Mouse (Mus musculus) hindbrain, postnatal 0 days (tissue): Measurements from ENCODE around the gene Sprr2a1. TPM values are rescaled to one million over a fixed set of nuclear protein-coding genes. Genes with fewer than 3 reads are reported as not detected.
A peak's percentile ranks its signal among the peaks of the same experiment; 100 is the strongest.
"Not testable (repeated sequence)": the region's sequence is repeated elsewhere in the genome, so short reads cannot be mapped to it uniquely, and the experiment has no call there.

ENCODE experiments used
- ATAC-seq: fragments of 200-750 bp; cut with Nextera tagmentation; 2 replicates; pipeline ENCODE4 v1.8.0; 2017; ENCODE audit warnings: mild to moderate bottlenecking, moderate TSS enrichment, moderate library complexity
- DNase-seq: peaks from one replicate; pipeline ENCODE4 v3.0.0-alpha.2; 2015; ENCODE audit warnings: low spot score
- H3K27ac ChIP-seq: fragments of 300-500 bp; sonication (generic); 2 replicates; pipeline ENCODE4 v1.5.1; 2014; ENCODE audit warnings: mild to moderate bottlenecking
- H3K27me3 ChIP-seq: fragments of 300-500 bp; sonication (generic); 2 replicates; pipeline ENCODE4 v1.6.1; 2014; ENCODE audit warnings: low read length, mixed read lengths; ENCODE audit not compliant: insufficient read depth
- H3K36me3 ChIP-seq: fragments of 300-500 bp; sonication (generic); 2 replicates; pipeline ENCODE4 v1.6.1; 2014; ENCODE audit warnings: low read length, mixed read lengths; ENCODE audit not compliant: insufficient read depth
- H3K4me1 ChIP-seq: fragments of 300-500 bp; sonication (generic); 2 replicates; pipeline ENCODE4 v1.6.1; 2014; ENCODE audit warnings: antibody characterized with exemption, low read length, mixed read lengths; ENCODE audit not compliant: insufficient read depth
- H3K4me2 ChIP-seq: fragments of 300-500 bp; sonication (generic); 2 replicates; pipeline ENCODE4 v1.6.1; 2014; ENCODE audit warnings: low read depth, mild to moderate bottlenecking, low read length, moderate library complexity, mixed read lengths
- H3K4me3 ChIP-seq: fragments of 300-500 bp; sonication (generic); 2 replicates; pipeline ENCODE4 v1.5.1; 2014; ENCODE audit warnings: low read length
- H3K9ac ChIP-seq: fragments of 300-500 bp; sonication (generic); replicated peaks from 2 replicates; pipeline ENCODE4 v1.6.1; 2014; ENCODE audit warnings: mild to moderate bottlenecking, low read length, moderate library complexity, mixed read lengths
- H3K9me3 ChIP-seq: fragments of 300-500 bp; sonication (generic); 2 replicates; pipeline ENCODE4 v1.6.1; 2016; ENCODE audit warnings: low read length, mixed read lengths
- CTCF ChIP-seq: IDR thresholded peaks from 2 replicates; pipeline ENCODE4 v1.5.1; 2016; ENCODE audit warnings: antibody characterized with exemption, control low read depth, low read depth
- WGBS: fragments of 180-500 bp; shearing (Covaris S2); extraction: QIAGEN DNeasy Blood & Tissue Kit; methylation state at CpG from one replicate; pipeline ENCODE4 v1.1.7; 2014; 5-methylcytosine and 5-hydroxymethylcytosine counted together
- polyA plus RNA-seq: library from polyadenylated mRNA; unstranded; fragments of >200 nt; fragmentation: Nextera tagmentation; extraction: Ambion mirVana; gene quantifications from 2 replicates; pipeline ENCODE4 v1.2.1, GENCODE M21; 2015
- total RNA-seq: library from RNA; depleted of rRNA; stranded (reverse); fragments of >200 nt; gene quantifications from 2 replicates; pipeline ENCODE4 v1.2.3, GENCODE M21; 2014; rRNA removed

The Sprr2a1 gene
- total RNA-seq = not detected in 2 replicates
- polyA plus RNA-seq = not detected in 2 replicates

GRCm38 (mm10) chr3:92215569-92215968, at the start of gene Sprr2a1, which contains the start of gene Sprr2a2:
Gene Sprr2a1 (plus strand): TSS chr3:92215799.
Gene Sprr2a2 (plus strand): TSS chr3:92215920.
- H3K9me3 ChIP-seq, ATAC-seq, H3K4me3 ChIP-seq, H3K27ac ChIP-seq, H3K4me1 ChIP-seq, H3K4me2 ChIP-seq, H3K36me3 ChIP-seq, H3K9ac ChIP-seq, H3K27me3 ChIP-seq, DNase-seq: not testable (repeated sequence)
- WGBS = no CpG with 5 or more reads among the region's 2 CpGs

- Histone ChIP-seq H3K27ac (no peak overlapping the region), H3K4me1 (no peaks in the 10 kb centered on the region), H3K9ac (no peak overlapping the region), H3K27me3 (no peaks in the 10 kb centered on the region), H3K4me3 (no peak overlapping the region), H3K4me2 (no peak overlapping the region), H3K9me3 (no peaks in the 10 kb centered on the region), H3K36me3 (no peaks in the 10 kb centered on the region)
- WGBS = 86% methylated on average over 3 of the region's 3 CpGs
- no peak for TF ChIP-seq CTCF
- ATAC-seq (no peak), DNase-seq (no peak)
Measured at GRCm38 (mm10) chr3:92169847-92170246, 45.8 kb upstream of the Sprr2a1 start.

GRCm38 (mm10) chr3:92176880-92177279, 38.7 kb upstream of the Sprr2a1 start:
- Histone ChIP-seq H3K4me1 (no peaks in the 10 kb centered on the region), H3K4me2 (no peak overlapping the region), H3K27me3 (no peaks in the 10 kb centered on the region), H3K36me3 (no peaks in the 10 kb centered on the region), H3K4me3 (no peak overlapping the region), H3K9ac (no peak overlapping the region), H3K27ac (no peak overlapping the region), H3K9me3 (no peaks in the 10 kb centered on the region)
- TF ChIP-seq CTCF = no peak
- WGBS = 81% methylated on average over 1 of the region's 1 CpGs
- no peak for DNase-seq
- ATAC-seq = no peak

GRCm38 (mm10) chr3:92195512-92196200, 19.9 kb upstream of the Sprr2a1 start:
- Histone ChIP-seq H3K9me3 (no peaks in the 10 kb centered on the region), H3K4me2 (no peak overlapping the region), H3K27me3 (no peaks in the 10 kb centered on the region), H3K9ac (no peak overlapping the region), H3K27ac (no peak overlapping the region), H3K4me1 (no peaks in the 10 kb centered on the region), H3K36me3 (no peaks in the 10 kb centered on the region), H3K4me3 (no peak overlapping the region)
- ATAC-seq = 0 out of 2 replicates have a peak, but pooled peaks have one; percentile 43
- no peak for DNase-seq
- TF ChIP-seq CTCF = no peak
- WGBS = 86% methylated on average over 6 of the region's 6 CpGs

- H3K4me1 ChIP-seq, H3K4me2 ChIP-seq, H3K9me3 ChIP-seq, ATAC-seq, H3K36me3 ChIP-seq, H3K4me3 ChIP-seq, H3K27me3 ChIP-seq, H3K27ac ChIP-seq, DNase-seq, H3K9ac ChIP-seq: not testable (repeated sequence)
- no CpG with 5 or more reads among the region's 16 CpGs for WGBS
Measured at GRCm38 (mm10) chr3:92211133-92211925, 4.3 kb upstream of the Sprr2a1 start.

GRCm38 (mm10) chr3:92212059-92212458, 3.5 kb upstream of the Sprr2a1 start:
- not testable (repeated sequence) for H3K4me3 ChIP-seq, DNase-seq, H3K27me3 ChIP-seq, H3K9me3 ChIP-seq, H3K36me3 ChIP-seq, ATAC-seq, H3K27ac ChIP-seq, H3K4me2 ChIP-seq, H3K4me1 ChIP-seq, H3K9ac ChIP-seq
- whole genome bisulfite sequencing = no CpG with 5 or more reads among the region's 1 CpGs

- ATAC-seq = peak; percentile 51; the same call in 1 of the 2 replicates
Measured at GRCm38 (mm10) chr3:92213651-92214050, 1.9 kb upstream of the Sprr2a1 start.

GRCm38 (mm10) chr3:92219031-92219430, 3.4 kb downstream of the Sprr2a1 start:
- ATAC-seq = peak; percentile 67
- not testable (repeated sequence) for H3K9ac ChIP-seq

More at GRCm38 (mm10) chr3:92213651-92214050, 1.9 kb upstream of the Sprr2a1 start:
- not testable (repeated sequence) for H3K27ac ChIP-seq, H3K9ac ChIP-seq, H3K4me3 ChIP-seq, H3K27me3 ChIP-seq, DNase-seq, H3K36me3 ChIP-seq, H3K9me3 ChIP-seq, H3K4me1 ChIP-seq, H3K4me2 ChIP-seq

GRCm38 (mm10) chr3:92223708-92224107, 8.1 kb downstream of the Sprr2a1 start:
- peak; percentile 59 for ATAC-seq
- H3K36me3 ChIP-seq, DNase-seq, H3K4me3 ChIP-seq, H3K27ac ChIP-seq, H3K4me2 ChIP-seq, H3K9ac ChIP-seq, H3K4me1 ChIP-seq, H3K27me3 ChIP-seq, H3K9me3 ChIP-seq: not testable (repeated sequence)

More at GRCm38 (mm10) chr3:92219031-92219430, 3.4 kb downstream of the Sprr2a1 start:
- not testable (repeated sequence) for H3K4me2 ChIP-seq, H3K27ac ChIP-seq, H3K36me3 ChIP-seq, H3K9me3 ChIP-seq, DNase-seq, H3K4me1 ChIP-seq, H3K4me3 ChIP-seq, H3K27me3 ChIP-seq
- no CpG with 5 or more reads among the region's 8 CpGs for WGBS
